Mouse (Mus musculus): ENCODE data around the gene Mapk11.

The Mapk11 gene

DNA sequence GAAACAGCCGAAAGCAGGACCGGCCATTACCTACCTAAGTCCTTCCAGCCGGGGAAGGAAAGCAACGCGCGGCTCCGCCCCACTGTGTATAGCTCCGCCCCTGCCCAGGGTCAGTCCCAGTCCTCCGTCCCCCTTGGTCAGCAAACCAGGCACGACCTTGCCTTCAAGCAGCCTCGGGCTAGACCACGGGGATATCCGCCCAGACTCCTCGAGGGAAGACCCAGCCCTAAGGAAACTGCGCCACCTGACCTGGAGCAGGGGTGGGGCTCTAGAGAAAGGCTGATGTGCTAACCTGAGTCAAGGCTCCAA, 24.4 kb upstream of the Mapk11 start:
- DNase-seq (ENCODE audit: low spot score in 2 of 2): no peak

DNA sequence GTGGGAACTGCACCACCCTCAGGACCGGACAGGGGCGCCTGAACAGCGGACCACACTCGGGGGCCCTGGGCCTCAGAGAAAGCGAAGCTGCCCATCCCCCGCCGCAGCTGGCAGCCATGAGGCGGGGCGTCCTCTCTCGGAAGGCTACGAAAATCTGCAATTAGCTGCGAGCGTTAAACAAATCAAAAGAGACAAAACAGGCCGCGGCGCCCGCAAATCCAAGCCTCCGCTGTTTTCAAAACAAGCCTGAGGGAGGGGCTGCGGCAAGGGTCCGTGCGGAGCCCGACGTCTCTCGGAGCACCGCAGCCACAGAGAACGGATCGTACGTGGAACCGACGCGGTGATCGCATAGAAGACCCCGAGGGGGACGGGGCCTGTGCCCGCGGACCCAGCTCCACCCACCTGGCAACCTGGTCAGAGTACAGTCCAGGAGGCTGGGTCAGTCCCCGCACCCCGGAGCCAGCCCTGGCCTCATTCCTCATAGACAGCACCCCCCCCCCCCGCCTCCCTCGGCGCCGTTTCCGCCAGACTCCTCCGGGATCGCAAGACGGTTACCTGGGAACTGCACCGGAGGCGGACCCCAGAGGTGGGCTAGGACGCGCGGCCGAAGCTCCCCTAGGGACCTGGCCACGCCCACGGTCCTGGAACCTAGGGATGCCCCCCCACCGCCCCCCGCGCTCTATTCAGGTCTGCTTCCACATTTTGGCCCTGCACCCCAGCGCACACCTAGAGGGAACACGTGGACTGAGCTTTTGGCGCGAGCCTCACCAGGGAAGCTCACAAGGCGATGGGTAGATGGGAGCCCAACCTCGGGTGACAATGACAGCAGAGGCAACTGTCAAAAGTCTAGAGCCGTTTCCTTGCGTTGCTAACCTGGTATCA, 23.8 kb upstream of the Mapk11 start:
- DNase-seq (ENCODE audit: low spot score in 2 of 2): peak in 1 of 2 experiments; percentile 41

DNA sequence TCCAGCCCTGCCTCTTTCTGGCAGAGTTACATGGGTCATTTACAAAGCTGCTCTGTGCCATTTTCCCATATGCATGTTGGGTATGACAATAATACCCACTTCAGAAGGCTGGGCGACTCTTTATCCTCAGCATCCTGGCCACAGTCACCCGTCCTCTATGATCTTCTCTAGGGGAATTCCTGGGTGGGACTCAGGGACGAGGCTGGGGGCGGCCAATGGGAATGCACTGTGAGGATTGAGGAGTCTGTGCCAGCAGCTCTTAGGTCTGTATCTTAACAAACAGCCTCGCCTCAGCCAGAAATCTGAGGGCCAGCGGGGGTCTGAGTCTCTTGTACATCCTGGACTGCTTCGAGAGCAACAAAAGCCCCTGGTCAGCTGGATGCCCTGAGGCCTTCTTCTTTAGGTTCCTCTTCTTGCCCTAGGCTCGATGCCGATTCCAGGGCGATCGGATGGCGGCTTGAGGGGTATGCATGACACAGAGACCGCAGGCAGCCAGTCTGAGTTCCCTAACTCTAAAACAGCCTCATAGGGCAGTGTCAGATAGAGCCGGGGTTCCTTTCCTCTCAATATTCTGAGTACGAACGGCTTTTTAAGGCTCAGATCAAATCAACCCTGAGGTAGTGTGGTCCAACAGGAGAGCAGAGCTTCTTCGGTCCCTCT, 23.0 kb upstream of the Mapk11 start:
- no peak for DNase-seq (ENCODE audit: low spot score in 2 of 2)

DNA sequence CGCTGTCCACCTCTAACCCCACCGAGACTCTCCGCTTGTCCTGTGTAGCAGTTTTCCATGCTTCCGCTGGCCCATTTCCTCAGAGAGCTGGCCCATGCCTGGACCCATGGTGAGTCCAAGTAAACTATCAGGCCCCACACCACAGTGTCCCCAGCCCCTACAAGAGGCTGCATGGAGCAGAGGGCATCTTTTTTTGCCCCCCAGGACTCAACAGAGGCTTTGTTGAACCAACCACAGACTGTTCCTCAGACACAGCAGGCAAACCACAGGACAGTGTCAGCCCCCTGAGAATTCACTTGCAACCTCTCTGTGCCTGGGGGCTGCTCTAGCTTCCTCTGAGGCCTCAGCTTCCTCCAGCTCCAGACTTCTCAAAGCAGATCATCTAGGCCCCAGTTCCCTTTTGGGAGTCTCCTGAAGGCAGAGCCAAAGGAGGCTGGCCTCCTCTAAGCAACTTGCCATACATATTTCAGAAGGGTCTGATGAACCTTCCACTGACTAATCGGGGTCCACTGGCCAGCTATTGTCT, 22.2 kb upstream of the Mapk11 start:
- no peak for DNase-seq (ENCODE audit: low spot score in 2 of 2)

DNA sequence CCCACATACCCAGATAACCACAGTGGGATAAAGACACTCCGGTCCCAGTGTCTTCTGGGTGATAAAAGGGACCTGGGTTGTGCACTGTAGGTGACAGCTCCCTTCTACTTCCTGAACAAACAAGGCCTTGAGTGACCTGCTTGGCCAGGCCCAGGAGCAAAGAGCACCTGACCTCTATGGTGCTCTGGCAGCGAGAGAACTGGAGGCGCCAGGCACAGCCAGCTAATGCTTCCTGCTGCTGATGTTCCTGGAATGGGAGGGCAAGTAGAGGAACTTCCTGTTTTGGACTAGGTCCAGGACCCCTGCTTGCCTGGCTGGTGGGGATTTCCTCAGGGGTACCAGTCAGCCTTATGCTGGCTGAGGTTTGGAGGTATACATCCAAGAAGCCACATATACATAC, 20.7 kb upstream of the Mapk11 start:
- DNase-seq (ENCODE audit: low spot score in 2 of 2): no peak

DNA sequence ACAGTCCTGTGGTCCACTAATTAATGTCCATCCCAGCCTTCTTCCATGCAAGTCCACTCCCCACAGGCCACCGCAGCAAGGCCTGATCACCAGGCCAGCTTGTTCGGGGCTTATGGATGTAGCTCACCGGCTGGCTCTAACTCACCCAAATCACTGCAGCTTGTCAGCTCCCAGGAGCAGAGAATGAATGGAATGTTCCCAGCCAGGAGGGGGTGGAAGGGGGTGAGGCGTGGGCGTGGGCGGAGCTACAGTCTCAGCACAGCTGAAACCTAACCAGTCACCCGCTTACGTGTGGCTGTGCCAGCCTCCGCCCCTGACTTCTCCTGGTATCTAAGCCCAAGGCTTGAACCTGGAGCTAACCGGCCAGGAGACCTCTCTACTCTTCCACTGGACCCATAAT, 20.0 kb upstream of the Mapk11 start:
- DNase-seq (ENCODE audit: low spot score in 2 of 2): peak; percentile 79 to 85

DNA sequence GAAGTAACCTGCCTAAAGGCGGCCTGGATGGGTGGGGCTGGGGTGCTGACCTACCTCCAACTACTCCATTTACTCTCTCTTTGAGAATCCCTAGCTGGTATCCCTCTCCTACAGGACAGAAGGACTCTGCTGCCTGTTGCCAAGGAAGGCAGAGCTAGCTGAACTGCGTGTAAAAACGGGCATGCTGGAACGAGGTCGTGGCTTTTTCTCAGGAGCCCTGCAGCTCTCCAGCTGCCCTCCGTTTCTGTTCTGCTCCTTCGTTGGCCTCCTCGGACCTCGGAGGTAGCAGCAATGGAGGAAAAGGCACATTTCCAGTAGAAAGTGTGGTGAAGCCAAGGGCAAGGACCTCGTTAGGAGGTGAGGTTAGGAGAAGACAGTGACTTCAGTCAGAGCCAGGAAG, 19.5 kb upstream of the Mapk11 start:
- no peak for DNase-seq (ENCODE audit: low spot score in 2 of 2)

DNA sequence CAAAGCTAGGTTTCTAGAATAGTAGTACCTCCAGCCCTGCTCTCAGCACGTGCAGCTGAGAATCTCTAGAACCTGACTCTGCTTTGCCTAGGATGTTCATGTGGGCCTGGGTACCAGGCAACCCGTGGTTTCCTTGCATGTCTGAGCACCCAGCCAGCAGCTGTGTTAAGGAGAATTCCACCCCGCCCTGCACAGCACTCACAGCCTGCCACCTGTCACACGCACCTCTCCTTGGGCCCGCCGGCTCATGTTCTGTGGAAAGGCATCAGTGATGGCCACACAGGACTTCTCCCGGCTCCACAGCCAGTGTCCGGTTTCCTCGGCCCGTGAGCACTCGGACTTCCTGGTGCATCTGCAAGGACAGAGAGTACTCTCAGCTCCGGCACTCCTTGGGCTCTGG, 16.1 kb upstream of the Mapk11 start:
- DNase-seq (ENCODE audit: low spot score in 2 of 2): no peak

DNA sequence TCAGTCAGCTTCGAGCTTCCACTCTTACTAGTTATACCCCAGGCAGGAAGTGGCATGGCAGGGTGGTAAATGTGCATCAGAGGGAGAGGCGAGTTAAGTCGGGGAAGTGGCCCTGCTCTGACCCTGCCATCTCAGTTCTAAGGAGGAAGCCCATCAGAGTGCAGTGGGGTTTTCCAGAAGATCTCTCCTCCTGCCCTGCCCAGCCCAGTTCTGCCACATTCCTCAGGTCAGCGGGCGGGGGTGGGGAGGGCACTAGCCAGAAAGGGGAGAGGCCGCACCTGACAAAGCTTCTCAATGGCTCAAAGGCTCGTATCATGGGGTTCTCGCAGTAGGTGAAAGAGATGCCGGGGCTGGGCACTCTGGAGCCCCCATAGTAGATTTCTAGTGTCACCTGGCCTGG, 12.0 kb upstream of the Mapk11 start:
- DNase-seq (ENCODE audit: low spot score in 2 of 2): no peak

DNA sequence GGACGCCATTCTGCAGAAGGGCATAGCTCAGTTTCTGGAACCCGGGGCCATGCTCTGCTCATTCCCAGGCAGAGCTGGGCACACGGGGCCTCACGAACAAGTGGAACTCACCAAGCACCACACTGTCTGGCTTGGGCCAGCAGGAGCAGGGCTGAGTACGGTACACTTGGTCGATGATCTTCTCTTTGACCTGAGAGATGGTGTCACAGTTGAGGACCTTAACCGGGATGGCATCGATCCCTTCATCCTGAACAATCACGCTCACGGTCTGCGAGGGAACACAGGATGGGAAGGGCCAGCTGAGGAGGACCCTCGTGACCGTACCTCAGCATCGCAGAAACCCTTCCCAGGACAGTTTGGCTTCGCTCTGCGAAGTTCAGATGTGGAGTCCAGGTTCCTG, 9.1 kb upstream of the Mapk11 start:
- DNase-seq (ENCODE audit: low spot score in 2 of 2): no peak

DNA sequence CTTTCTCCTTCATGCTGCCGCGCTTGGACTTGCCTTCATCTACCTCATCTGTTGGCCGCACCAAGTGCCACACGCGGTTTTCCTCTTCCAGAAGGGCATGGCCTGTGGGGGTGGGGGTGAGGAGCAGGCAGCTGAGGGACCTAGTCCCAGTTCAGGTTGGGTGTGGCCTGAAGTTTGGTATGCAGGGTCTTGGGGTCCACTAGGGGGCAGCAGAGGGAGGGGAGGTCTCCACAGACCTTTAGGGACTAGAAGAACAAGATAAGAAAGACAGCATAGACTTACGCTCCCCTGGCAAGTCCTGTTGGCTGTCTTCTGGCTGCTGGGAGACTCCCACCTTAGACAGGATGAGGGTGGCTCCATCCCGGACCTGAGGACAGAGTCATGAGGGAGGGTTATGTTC, 8.5 kb upstream of the Mapk11 start:
- no peak for DNase-seq (ENCODE audit: low spot score in 2 of 2)

DNA sequence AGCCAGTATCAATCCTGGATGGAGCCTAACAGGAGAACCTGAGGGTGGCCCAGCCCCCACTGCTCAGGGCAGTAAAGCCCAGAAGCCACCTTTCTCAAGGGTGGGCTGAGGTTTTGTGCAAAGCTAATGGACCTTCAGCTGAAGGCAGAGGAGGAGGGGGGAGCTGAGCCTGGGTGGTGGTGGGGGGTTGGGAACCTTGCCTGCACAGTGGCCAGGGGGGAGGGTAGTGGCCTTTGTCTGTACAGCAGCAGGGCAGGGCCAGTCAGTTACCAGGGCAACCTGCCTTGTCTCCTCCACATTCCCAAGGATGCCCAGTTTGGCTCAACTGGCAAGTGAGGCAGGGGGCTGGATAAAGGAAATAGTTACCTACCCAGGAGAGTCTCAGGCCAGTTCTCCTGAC, 2.9 kb upstream of the Mapk11 start:
- DNase-seq (ENCODE audit: low spot score in 2 of 2): no peak

DNA sequence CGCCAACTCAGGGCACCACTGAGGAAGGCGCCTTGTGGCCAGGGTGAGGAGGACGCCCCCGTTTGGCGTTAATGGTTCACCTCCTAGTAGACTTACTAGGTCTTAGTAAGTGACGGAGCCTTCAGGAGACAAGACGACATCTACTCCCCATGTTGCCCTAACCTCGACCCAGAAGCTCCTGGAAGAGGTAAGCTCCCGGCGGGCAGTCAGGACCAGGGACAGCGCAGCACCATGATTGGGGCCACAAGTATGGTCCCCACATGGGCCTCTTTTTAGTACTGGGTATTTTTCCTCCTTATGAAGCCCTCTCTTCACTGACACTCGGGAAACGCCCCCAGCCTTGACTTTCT, 588 bp upstream of the Mapk11 start:
- no peak for DNase-seq (ENCODE audit: low spot score in 2 of 2)

DNA sequence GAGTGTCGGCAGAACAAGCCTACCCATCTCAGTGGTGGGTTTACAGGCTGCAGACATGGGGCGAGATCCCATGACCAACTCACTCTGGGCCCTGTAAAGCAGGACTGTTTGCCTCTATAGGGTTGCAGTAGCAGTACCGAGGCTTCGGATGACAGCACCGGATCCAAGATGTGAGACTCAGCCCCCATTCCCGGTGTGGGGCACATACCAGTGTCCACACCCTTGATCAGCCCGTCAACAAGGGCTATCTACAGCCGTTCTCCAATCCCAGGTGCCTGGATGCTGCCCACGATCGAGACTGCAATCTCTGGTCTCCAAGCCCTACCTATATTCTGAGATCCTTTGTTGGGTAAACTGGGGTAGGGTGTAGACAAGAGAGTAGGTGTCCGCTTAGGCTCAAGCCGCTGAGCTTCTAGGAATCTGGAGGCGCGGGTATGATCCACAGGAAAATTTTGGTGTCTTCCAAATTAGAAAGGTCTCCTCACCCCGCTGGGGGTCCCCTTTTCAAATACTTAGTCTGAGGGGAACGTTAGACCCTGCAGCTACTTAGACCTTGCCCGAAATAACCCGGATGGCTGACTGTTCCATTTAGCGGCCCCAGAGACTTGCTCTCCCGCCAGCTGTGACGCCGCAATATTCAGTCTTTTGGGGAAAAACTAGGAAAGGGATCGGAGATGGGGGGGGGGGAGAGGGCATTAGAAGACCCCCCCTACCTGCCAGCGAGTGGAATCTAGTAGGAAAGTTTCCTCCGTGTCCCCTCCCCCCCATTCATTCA, 745 bp downstream of the Mapk11 start:
- DNase-seq (ENCODE audit: low spot score in 2 of 2): no peak

DNA sequence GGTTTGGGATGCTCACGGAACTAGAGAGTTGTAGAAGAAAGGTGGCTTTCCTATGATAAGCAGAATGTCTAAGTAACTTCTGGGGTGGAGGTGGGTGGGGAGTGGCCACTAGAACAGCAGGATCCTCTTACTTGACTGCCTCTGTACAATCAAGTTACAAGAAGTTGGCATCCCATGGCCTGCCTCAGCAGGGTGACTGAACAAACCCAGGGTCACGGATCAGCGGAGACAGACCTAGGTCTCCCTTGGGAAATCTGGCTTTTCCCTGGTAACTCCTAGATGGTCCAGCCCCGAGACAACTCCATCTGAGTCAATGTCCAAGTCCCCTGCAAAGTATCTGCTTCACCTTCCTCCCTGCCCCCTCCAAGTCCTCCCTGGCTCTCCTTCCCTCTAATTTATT, 1.5 kb downstream of the Mapk11 start:
- no peak for DNase-seq (ENCODE audit: low spot score in 2 of 2)

DNA sequence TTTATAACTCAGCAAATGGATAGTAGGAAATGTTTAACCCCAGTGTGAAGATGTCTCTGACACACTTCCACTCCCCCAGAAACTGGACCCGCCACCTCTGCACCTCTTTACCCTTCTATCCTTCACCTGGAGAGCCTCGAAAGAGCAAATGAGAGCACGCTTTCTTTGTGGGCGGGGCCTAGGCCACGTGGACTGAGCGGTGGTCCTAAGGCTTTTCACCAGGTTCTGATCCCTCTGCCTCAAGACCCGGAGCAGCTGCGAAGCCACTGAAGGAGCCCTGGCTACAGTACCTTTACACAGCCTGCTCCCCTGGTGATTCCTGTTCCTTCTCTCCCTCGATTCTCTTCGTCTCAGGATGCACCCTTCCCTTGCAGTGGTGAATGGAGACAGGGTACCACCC, 2.0 kb downstream of the Mapk11 start:
- no peak for DNase-seq (ENCODE audit: low spot score in 2 of 2)

DNA sequence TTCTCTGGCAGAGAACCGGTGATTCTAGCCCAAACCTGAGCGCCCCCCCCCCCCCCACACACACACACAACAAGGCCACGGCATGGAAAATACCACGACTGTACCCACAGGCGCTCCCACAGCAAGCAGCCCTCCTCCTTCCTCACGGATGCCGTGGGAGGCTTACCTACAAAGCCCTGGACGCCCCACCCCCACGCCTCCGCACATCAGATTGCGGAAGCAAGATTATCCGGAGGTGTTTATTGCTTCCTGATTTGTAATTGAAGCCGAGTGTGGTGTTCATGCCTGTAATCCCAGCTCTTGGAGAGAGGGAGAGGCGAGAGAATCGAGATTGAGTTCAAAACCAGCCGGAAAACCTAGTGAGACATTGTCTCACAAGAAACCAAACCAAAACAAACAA, 2.4 kb downstream of the Mapk11 start:
- peak in 1 of 2 experiments; percentile 66 for DNase-seq (ENCODE audit: low spot score in 2 of 2)

DNA sequence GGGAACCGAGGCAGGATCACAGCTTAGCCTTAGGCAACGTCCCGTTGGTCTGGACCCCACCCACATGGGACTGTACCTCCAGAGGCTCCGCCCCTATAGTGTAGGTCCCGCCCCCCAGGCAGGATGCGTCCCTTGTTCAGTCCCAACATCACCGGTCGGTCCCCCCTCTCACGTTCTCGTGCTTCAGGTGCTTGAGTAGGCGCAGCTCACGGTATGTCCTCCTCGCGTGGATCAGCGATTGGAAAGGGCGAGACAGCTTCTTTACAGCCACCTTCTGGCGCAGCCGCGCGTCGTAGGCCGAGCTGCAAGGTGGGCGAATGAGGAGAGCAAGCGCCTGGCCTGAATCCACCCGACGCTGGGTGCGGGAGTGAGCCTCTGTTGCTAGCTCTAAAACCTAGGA, 2.9 kb downstream of the Mapk11 start:
- DNase-seq (ENCODE audit: low spot score in 2 of 2): peak; percentile 75

DNA sequence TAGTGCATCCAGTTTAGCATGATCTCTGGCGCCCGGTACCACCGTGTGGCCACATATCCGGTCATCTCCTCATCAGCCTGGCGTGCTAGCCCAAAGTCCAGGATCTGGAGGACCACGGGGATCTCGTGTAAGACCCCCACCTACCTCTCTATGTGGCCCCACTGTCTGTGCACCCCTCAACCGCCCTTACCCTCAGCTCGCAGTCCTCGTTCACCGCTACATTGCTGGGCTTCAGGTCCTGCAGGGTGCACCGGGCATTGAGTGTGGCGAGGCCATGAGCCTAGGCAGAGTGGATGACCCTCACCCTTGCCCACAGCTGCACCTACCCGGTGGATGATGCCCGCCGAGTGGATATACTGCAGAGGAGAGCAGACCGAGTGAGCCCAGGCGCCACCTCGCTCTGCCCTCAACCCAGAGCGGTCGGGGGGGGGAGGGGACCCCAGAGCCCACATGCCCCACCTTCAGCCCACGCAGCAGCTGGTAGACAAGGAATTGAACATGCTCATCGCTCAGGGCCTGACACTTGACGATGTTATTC, 3.5 kb downstream of the Mapk11 start:
- DNase-seq (ENCODE audit: low spot score in 2 of 2): no peak

DNA sequence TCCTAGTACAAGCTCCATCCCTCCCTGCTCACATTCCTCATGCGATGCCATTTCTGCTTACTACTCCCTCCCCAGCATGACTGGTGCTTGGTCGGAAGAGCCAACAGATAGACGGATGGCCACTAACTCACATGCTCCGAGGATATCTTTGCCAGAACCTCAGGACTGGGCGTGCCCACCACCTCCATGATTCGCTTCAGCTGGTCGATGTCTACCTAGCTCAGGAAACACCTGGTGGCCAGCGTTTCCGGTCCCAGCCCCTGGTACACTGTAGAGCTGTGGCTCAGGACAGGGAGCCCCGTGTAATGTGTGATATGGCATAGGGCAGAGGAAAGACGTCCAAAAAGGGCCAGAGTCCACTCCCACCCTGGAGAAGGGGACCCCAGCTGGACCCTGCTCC, 4.5 kb downstream of the Mapk11 start:
- no peak for DNase-seq (ENCODE audit: low spot score in 2 of 2)

DNA sequence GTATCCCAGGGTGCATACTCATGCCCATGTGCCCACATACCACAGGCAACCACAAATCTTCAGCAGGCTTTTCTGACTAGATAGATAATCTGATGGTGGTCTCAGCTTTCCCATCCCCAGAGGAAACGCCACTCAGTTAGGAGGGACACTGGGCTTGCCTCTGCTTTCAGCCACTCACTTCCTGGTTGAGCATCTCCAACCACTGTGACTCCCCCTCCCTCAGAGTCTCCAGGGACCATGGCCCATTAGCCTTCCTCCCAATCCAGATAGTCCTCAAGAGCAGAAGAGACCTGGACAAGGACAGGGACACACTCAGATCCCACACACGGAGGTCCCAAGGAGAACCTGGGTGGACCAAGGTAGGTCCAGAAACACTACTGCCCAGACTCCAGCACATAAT, 6.3 kb downstream of the Mapk11 start:
- no peak for DNase-seq (ENCODE audit: low spot score in 2 of 2)

DNA sequence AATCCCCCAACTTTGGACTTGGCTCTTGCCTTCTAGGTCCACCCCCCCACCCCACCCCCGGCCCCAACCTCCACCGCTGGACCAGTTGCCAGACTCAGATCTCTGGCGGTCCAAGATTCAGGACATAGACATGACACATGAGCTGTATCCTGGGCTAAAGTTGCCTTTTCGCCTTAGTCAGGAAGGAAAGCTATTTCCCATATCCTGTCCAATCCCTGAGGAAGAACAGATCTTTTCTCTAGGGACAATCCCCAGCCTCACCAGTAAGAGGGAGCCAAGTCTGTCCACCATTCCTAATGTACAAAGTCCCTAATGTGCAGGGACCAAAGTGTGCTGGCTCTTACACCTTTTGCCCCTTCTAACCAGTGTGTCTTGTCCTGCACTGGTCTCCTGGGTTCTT, 7.5 kb downstream of the Mapk11 start:
- DNase-seq (ENCODE audit: low spot score in 2 of 2): no peak

DNA sequence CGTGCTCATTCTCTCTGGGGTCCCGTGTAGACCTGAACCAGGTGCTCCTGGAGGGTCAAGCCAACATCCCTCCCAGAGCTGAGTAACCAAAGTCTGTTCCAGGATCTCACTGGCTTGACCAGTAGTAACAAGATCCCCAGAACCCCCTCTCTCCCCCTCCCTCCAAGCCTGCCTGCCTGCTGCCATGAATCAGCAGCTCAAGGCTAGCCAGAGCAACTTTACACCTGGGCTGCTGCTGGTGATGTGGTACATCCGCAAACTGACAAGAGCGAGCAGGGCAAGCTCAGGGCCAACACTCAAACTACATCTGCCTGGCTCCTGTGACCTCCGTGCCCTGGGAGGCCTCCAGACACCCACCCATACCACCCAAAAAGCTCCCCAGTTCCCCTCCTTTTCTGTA, 8.0 kb downstream of the Mapk11 start:
- no peak for DNase-seq (ENCODE audit: low spot score in 2 of 2)

All from frontal cortex, postnatal 36 days (tissue).